Mouse (Mus musculus) neural tube, embryonic 10.5 days (tissue): ENCODE measurements around the gene Abca1.

ENCODE experiments used
- DNase-seq: peaks from one replicate; pipeline ENCODE4 v3.0.0-alpha.2; 2017; ENCODE audit warnings: low spot score; ENCODE audit errors: extremely low spot score

Abca1 gene

GRCm38 (mm10) chr4:53121516-53122227 lies 38.0 kb downstream of the Abca1 start:
- no peak for DNase-seq

GRCm38 (mm10) chr4:53121084-53121483 lies 38.6 kb downstream of the Abca1 start:
- DNase-seq = no peak

GRCm38 (mm10) chr4:53120038-53120685 lies 39.5 kb downstream of the Abca1 start:
- no peak for DNase-seq

GRCm38 (mm10) chr4:53118643-53119042 lies 41.1 kb downstream of the Abca1 start:
- DNase-seq = no peak

- no peak for DNase-seq
Measured at GRCm38 (mm10) chr4:53117610-53118009, 42.1 kb downstream of the Abca1 start.

GRCm38 (mm10) chr4:53117076-53117475 lies 42.6 kb downstream of the Abca1 start:
- no peak for DNase-seq

- DNase-seq = no peak
Measured at GRCm38 (mm10) chr4:53115866-53116265, 43.8 kb downstream of the Abca1 start.

GRCm38 (mm10) chr4:53115410-53115809 lies 44.3 kb downstream of the Abca1 start:
- peak; percentile 21 for DNase-seq

- no peak for DNase-seq
Measured at GRCm38 (mm10) chr4:53111919-53112355, 47.8 kb downstream of the Abca1 start.

- DNase-seq = no peak
Measured at GRCm38 (mm10) chr4:53110356-53110755, 49.3 kb downstream of the Abca1 start.

- no peak for DNase-seq
Measured at GRCm38 (mm10) chr4:53109381-53109928, 50.2 kb downstream of the Abca1 start.

GRCm38 (mm10) chr4:53108194-53108593 lies 51.5 kb downstream of the Abca1 start:
- no peak for DNase-seq

GRCm38 (mm10) chr4:53106732-53107131 lies 53.0 kb downstream of the Abca1 start:
- DNase-seq = no peak

- no peak for DNase-seq
Measured at GRCm38 (mm10) chr4:53106071-53106470, 53.6 kb downstream of the Abca1 start.

- DNase-seq = no peak
Measured at GRCm38 (mm10) chr4:53104634-53105033, 55.1 kb downstream of the Abca1 start.

- DNase-seq = no peak
Measured at GRCm38 (mm10) chr4:53102529-53102928, 57.2 kb downstream of the Abca1 start.

- DNase-seq = no peak
Measured at GRCm38 (mm10) chr4:53101306-53101705, 58.4 kb downstream of the Abca1 start.

GRCm38 (mm10) chr4:53100492-53100891 lies 59.2 kb downstream of the Abca1 start:
- DNase-seq = no peak

- DNase-seq = no peak
Measured at GRCm38 (mm10) chr4:53094850-53095249, 64.8 kb downstream of the Abca1 start.

GRCm38 (mm10) chr4:53094331-53094730 lies 65.4 kb downstream of the Abca1 start:
- DNase-seq = no peak

- DNase-seq = no peak
Measured at GRCm38 (mm10) chr4:53093615-53094014, 66.1 kb downstream of the Abca1 start.

GRCm38 (mm10) chr4:53089641-53090040 lies 70.1 kb downstream of the Abca1 start:
- DNase-seq = no peak

GRCm38 (mm10) chr4:53088999-53089398 lies 70.7 kb downstream of the Abca1 start:
- DNase-seq = no peak
